Mouse (Mus musculus) embryonic fibroblast, embryonic 13.5 days (primary cell): Measurements from ENCODE around the gene Olfr332. TPM values are rescaled to one million over a fixed set of nuclear protein-coding genes. Genes with fewer than 3 reads are reported as not detected.
"Not testable (repeated sequence)": the region's sequence is repeated elsewhere in the genome, so short reads cannot be mapped to it uniquely, and the experiment has no call there.

Source experiments
- H3K27ac ChIP-seq: 2 replicates; pipeline ENCODE4 v1.5.1; 2012; ENCODE audit warnings: low read length, control low read depth, inconsistent platforms; ENCODE audit not compliant: insufficient read depth
- H3K4me1 ChIP-seq: 2 replicates; pipeline ENCODE4 v1.6.1; 2011; ENCODE audit warnings: low read length; ENCODE audit not compliant: control insufficient read depth, insufficient read depth
- H3K4me3 ChIP-seq: 2 replicates; pipeline ENCODE4 v1.5.1; 2011; ENCODE audit warnings: mild to moderate bottlenecking, control low read depth, low read length; ENCODE audit not compliant: insufficient read depth
- CTCF ChIP-seq: IDR thresholded peaks from 2 replicates; pipeline ENCODE4 v1.5.1; 2011; ENCODE audit warnings: mild to moderate bottlenecking, control low read depth, low read length, moderate library complexity, borderline replicate concordance; ENCODE audit not compliant: insufficient read depth
- POLR2A ChIP-seq: IDR thresholded peaks from 2 replicates; pipeline ENCODE4 v1.6.1; 2011; ENCODE audit warnings: low read depth, mild to moderate bottlenecking, control low read depth, low read length, moderate library complexity
- polyA plus RNA-seq: library from polyadenylated mRNA; stranded (reverse); fragments of >200 nt; gene quantifications from 2 replicates; pipeline ENCODE4 v1.2.4, GENCODE M21; 2011; ENCODE audit warnings: low read depth; ENCODE audit not compliant: missing spikeins, insufficient read length

The Olfr332 gene
- not detected in 2 replicates for polyA plus RNA-seq

DNA sequence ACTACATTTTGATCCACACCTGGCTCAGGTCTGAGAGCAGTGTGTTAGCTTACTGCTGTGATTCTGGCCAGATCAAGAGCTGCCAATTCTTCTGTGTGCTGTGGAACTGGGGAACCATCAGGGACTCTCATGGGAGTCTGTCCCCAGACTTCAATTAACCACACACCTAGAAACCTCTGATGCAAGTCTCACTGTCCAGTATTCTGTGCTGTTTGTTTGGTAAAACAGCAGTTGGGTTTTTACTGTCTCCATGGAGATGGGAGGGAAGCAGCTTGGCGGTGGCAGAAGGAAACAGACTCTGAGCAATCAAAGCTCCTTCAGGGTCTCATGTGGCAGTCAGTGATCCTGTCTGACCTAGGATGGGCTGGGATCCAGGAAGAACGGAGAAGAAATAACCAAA lies at the start of gene Olfr332:
Gene Olfr332 (minus strand): TSS at position 101 of the 400 bp plus-strand sequence.
- no peak for TF ChIP-seq POLR2A
- no peak for TF ChIP-seq CTCF
- Histone ChIP-seq H3K4me1 (no peaks in the 10 kb centered on the region), H3K4me3 (no peak within 1 kb of the TSS), H3K27ac (no peak within 1 kb of the TSS)

DNA sequence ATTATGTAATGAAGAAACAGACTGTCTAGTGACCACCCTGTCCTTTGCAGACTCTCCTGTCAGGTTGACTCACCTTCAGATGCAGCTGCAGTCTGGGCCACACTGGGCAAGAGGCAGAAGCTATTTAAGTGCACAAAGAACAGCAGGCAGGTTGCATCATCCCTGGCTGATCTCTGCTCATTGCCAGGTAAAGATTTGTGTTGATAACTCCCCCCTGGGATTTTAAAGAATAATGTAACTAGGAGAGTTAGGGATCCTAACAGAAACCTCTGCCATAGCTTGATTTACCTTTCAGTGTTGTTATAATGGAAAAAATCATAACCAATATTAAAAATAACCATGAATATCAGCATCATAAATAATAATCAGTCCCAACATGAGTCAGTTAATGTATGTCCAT lies 42.4 kb upstream of the Olfr332 start, which contains the start of gene Olfr330:
Gene Olfr330 (minus strand): TSS at position 101 of the 400 bp plus-strand sequence.
- not testable (repeated sequence) for H3K4me1 ChIP-seq, H3K4me3 ChIP-seq, H3K27ac ChIP-seq

DNA sequence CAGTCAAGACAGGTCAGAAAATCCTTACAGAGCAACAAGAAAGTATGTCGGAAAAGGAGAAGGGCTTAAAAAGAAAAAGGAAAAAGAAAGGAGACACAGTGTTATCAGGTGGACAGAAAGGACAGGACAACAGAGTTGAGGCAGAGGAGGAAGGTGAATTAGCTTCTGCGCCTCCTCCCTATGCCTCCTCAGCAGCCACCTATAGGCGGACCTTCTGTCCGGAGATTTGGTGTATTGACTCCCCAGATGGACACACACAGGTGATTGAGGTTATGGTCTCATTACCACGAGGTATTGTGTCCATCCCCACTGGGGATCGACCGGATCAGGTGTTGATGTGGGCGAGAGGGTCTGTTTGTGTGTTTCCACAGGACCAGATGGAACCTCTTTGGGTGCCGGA lies 27.4 kb upstream of the Olfr332 start:
- H3K27ac ChIP-seq, H3K4me3 ChIP-seq, H3K4me1 ChIP-seq: not testable (repeated sequence)

DNA sequence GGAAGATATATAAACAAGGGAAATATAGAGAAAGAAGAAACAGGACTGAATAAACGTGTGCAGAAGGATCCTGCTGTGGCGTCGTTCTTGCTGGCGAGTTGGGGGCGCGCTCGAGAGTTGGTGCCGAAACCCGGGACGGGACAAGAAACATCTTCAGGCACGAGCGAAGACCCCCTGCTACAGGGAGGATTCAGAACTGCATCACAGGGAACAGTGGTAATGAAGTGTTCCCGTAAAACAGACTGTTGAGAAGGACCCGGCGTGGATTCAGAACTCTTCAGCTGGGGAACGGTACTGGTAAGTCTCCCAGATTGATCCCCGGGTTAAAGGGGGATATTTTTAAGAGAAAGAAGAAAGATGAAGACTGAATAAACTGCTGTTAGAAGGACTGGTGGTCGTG lies 26.6 kb upstream of the Olfr332 start:
- not testable (repeated sequence) for H3K27ac ChIP-seq, H3K4me3 ChIP-seq, H3K4me1 ChIP-seq

DNA sequence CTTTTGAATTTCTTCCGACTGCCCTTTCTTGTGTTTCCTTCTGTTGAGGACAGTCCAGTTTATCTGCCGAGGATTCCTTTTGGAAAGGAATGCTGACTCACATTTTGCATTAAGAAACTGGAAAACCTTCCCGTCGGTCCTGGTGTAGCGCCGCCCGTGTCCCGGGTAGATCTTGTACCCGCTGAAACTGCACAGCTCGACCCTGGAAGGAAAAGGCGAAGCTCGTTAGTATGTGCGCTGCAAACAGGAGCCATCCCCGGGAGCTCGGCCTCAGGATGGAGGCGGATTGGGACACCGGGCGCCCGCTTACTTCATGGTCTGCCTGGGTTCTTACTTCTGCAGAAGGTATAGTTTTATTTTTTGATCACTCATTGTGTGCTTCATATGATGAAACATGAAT lies 16.7 kb upstream of the Olfr332 start:
- H3K27ac ChIP-seq, H3K4me1 ChIP-seq, H3K4me3 ChIP-seq: not testable (repeated sequence)

DNA sequence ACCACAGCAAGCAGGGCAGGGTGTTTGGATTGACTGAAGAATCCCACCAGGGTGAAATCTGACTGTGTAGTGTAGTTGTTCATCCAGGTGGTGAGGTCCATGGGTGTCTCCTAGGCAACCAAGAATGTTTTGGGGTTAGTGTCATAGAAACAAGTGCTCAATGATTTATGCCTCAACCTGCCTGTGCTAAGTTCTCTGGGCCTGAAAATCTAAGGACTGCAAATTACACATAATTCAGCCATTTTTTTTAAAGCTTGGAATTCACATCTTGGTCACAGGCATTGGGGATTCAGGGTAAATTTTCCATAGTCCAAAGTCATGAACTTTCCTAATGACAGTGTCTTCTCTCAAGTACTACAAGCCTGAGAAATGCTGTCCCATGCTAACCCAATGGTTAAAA lies 10.1 kb upstream of the Olfr332 start, which contains the start of gene Olfr331:
Gene Olfr331 (minus strand): TSS at position 101 of the 400 bp plus-strand sequence.
- H3K4me1 ChIP-seq, H3K4me3 ChIP-seq, H3K27ac ChIP-seq: not testable (repeated sequence)

DNA sequence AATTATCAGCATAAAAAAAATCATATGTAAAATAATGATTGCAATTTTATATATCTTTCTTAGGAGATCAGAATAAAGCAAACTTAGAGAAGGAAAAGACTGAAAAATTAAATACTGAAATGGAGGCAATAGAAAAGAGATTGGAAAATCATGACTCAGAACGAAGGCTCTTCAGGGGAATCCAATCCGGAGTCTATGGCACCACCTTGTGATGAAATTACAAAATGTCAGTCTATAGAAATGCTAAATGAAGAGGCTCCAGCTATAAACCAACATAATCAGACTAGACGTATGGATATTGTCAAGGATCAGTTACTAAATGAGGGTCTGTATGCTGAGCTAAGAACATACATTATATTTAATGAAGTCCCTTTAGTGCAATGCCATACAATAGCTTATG lies 6.9 kb upstream of the Olfr332 start:
- Histone ChIP-seq H3K4me1 (no peaks in the 10 kb centered on the region), H3K4me3 (no peak overlapping the region), H3K27ac (no peak overlapping the region)
- no peak for TF ChIP-seq CTCF
- no peak for TF ChIP-seq POLR2A

DNA sequence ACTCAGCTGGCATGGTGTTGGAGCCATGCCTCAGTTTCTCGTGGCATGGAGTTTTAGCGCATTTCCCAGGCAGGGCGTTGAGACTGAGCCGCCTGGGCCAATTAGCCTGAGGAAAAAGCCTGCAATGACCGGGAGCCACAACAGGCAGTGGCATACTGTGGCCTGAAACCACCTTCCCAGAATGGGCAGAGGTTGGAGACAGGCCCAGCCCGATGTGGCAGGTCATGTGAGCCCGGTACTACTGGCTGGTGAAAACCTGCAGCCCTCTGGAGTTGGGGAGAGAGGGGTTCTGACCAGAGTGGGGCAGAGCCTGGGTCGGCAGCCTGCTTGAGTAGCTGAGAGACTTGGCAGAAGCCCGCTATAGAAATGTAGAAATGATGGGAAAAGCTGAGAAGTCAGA lies 6.4 kb upstream of the Olfr332 start:
- TF ChIP-seq POLR2A (no peak), CTCF (no peak)
- Histone ChIP-seq H3K4me3 (no peak overlapping the region), H3K27ac (no peak overlapping the region), H3K4me1 (no peaks in the 10 kb centered on the region)

DNA sequence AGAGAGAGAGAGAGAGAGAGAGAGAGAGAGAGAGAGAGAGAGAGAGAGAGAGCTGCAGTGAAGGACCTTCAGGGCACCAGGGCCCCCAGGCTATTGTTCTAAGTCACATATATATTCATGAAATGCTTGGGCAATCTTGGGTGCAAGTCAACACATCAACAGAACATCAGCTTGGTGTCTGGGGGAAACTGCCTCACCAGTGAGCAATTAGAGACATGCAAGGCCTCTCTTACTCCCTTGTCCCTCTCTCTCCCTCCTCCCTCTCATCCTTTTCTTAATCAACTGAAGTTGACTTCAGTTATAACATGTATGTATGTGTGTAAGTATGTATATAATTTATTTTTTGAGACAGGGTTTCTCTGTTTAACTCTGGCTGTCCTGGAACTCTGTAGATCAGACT lies 30.2 kb downstream of the Olfr332 start, which contains the start of gene Olfr30:
Gene Olfr30 (minus strand): TSS at position 101 of the 400 bp plus-strand sequence.
- H3K4me1 ChIP-seq = no peaks in the 10 kb centered on the region
- no peak within 1 kb of the TSS for H3K4me3 ChIP-seq
- TF ChIP-seq CTCF (no peak), POLR2A (no peak)
- H3K27ac ChIP-seq = no peak within 1 kb of the TSS

DNA sequence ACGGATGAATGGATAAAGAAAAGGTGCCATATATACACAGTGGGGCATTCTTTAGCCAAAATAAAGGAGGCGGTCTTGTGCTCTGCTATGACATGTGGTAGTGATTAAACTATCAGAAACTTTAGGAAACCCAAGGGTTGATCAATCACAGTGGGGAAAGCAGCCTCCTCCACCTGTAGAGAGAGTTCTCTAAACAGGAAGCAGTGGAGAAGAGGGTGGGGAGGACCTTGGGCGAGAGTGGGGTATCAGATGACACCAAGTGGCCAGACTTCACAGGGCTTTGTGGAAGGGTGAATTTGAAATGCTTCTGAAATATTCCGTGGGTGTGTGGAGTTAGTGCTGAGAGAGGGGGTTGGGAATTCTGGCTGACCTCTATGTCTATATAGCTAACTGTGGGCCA lies 38.8 kb downstream of the Olfr332 start:
- TF ChIP-seq CTCF (no peak), POLR2A (no peak)
- Histone ChIP-seq H3K4me1 (peaks cover 2% of the 10 kb centered on the region; the same call in 1 of the 2 replicates), H3K27ac (no peak overlapping the region), H3K4me3 (no peak overlapping the region)

DNA sequence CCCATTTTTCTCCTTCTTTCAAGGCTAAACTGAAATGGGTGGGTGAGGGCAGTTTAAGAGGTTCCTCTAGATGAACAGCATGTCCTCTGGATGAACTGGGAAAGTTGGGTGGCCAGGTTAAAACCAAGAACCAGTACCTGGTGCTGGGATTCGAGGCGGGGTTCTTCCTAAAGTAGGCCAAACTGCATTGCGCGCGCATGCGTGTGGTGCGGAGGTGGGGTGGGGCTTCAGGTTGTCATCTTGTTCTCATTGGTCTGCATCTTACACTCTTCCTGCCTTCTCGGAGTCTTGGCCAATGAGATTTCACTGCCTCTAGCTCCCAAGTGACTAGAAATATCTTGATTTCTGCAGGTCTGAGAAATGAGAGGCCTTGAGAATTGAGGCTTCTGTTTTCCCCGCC lies 39.6 kb downstream of the Olfr332 start, which contains the start of gene Lypd9:
Gene Lypd9 (minus strand): TSS at position 165 of the 400 bp plus-strand sequence.
- H3K4me1 ChIP-seq = peaks cover 2% of the 10 kb centered on the region; the same call in 1 of the 2 replicates
- no peak for TF ChIP-seq CTCF
- TF ChIP-seq POLR2A = no peak
- no peak within 1 kb of the TSS for H3K4me3 ChIP-seq
- no peak within 1 kb of the TSS for H3K27ac ChIP-seq

Other genes starting within 250 kb of the Olfr332 start
- gene 4930438A08Rik, start 217.8 kb downstream of the Olfr332 start, polyA plus RNA-seq = not detected in 2 replicates
- 10.3 and 11.6 TPM in 2 replicates for gene Zfp692, start 185.5 kb downstream of the Olfr332 start, polyA plus RNA-seq
- gene Zfp672, start 162.2 kb downstream of the Olfr332 start, polyA plus RNA-seq = 22.1 and 23.2 TPM in 2 replicates
- 21.5 and 25.1 TPM in 2 replicates for gene Sh3bp5l, start 161.8 kb downstream of the Olfr332 start, polyA plus RNA-seq
- gene Lypd8, start 113.5 kb downstream of the Olfr332 start, polyA plus RNA-seq = not detected in 2 replicates
- gene 1810065E05Rik, start 71.4 kb downstream of the Olfr332 start, polyA plus RNA-seq = not detected in 2 replicates
- gene Gm12253, start 60.0 kb downstream of the Olfr332 start, polyA plus RNA-seq = not detected in 2 replicates
- gene Lypd9, start 39.6 kb downstream of the Olfr332 start, polyA plus RNA-seq = not detected in 2 replicates
- not detected in 2 replicates for gene Olfr30, start 30.3 kb downstream of the Olfr332 start, polyA plus RNA-seq
- not detected in 2 replicates for gene Olfr331, start 10.0 kb upstream of the Olfr332 start, polyA plus RNA-seq
- gene Olfr330, start 42.3 kb upstream of the Olfr332 start, polyA plus RNA-seq = not detected in 2 replicates
- not detected in 2 replicates for gene Olfr329-ps, start 53.9 kb upstream of the Olfr332 start, polyA plus RNA-seq
- not detected in 2 replicates for gene Olfr328, start 63.1 kb upstream of the Olfr332 start, polyA plus RNA-seq
- not detected in 2 replicates for gene Olfr224, start 78.0 kb upstream of the Olfr332 start, polyA plus RNA-seq
- gene Olfr325, start 85.2 kb upstream of the Olfr332 start, polyA plus RNA-seq = not detected in 2 replicates
- gene Olfr324, start 102.6 kb upstream of the Olfr332 start, polyA plus RNA-seq = not detected in 2 replicates
- gene 2210407C18Rik, start 123.5 kb upstream of the Olfr332 start, polyA plus RNA-seq = not detected in 2 replicates
- gene Olfr323, start 137.9 kb upstream of the Olfr332 start, polyA plus RNA-seq = not detected in 2 replicates
- gene Trim58, start 147.9 kb upstream of the Olfr332 start, polyA plus RNA-seq = not detected in 2 replicates
- not detected in 2 replicates for gene Olfr322, start 166.2 kb upstream of the Olfr332 start, polyA plus RNA-seq
- not detected in 2 replicates for gene Olfr320, start 188.5 kb upstream of the Olfr332 start, polyA plus RNA-seq
- gene Olfr319, start 206.6 kb upstream of the Olfr332 start, polyA plus RNA-seq = not detected in 2 replicates
- gene Olfr318, start 231.5 kb upstream of the Olfr332 start, polyA plus RNA-seq = not detected in 2 replicates
- not detected in 2 replicates for gene Olfr317, start 246.7 kb upstream of the Olfr332 start, polyA plus RNA-seq